Mouse (Mus musculus) heart, embryonic 16.5 days (tissue): ENCODE data around the gene Sox5. TPM values are rescaled to one million over a fixed set of nuclear protein-coding genes. Genes with fewer than 3 reads are reported as not detected.
A peak's percentile ranks its signal among the peaks of the same experiment; 100 is the strongest.

Experiments
- ATAC-seq: fragments of 200-750 bp; cut with Nextera tagmentation; replicated peaks from 2 replicates; pipeline ENCODE4 v1.8.0; 2017; ENCODE audit warnings: moderate number of reproducible peaks; ENCODE audit not compliant: insufficient read depth, low FRiP score; ENCODE audit errors: extremely low read depth
- H3K27ac ChIP-seq: fragments of 300-500 bp; sonication (generic); 2 replicates; pipeline ENCODE4 v1.5.1; 2014; ENCODE audit warnings: mild to moderate bottlenecking, low read length, control low read depth, moderate library complexity
- H3K27me3 ChIP-seq: fragments of 300-500 bp; sonication (generic); 2 replicates; pipeline ENCODE4 v1.6.1; 2014; ENCODE audit warnings: low read length, mixed read lengths; ENCODE audit not compliant: control insufficient read depth, insufficient read depth
- H3K36me3 ChIP-seq: fragments of 300-500 bp; sonication (generic); 2 replicates; pipeline ENCODE4 v1.6.1; 2014; ENCODE audit not compliant: control insufficient read depth, insufficient read depth
- H3K4me1 ChIP-seq: fragments of 300-500 bp; sonication (generic); 2 replicates; pipeline ENCODE4 v1.6.1; 2014; ENCODE audit warnings: low read length, mixed read lengths; ENCODE audit not compliant: control insufficient read depth, insufficient read depth
- H3K4me2 ChIP-seq: fragments of 300-500 bp; sonication (generic); 2 replicates; pipeline ENCODE4 v1.6.1; 2014; ENCODE audit warnings: low read depth, mild to moderate bottlenecking, control low read depth, low read length
- H3K4me3 ChIP-seq: fragments of 300-500 bp; sonication (generic); 2 replicates; pipeline ENCODE4 v1.5.1; 2014; ENCODE audit warnings: mild to moderate bottlenecking, control low read depth, low read length
- H3K9ac ChIP-seq: fragments of 300-500 bp; sonication (generic); 2 replicates; pipeline ENCODE4 v1.6.1; 2014; ENCODE audit warnings: low read length, control low read depth
- H3K9me3 ChIP-seq: fragments of 300-500 bp; sonication (generic); replicated peaks from 2 replicates; pipeline ENCODE4 v1.6.1; 2016; ENCODE audit warnings: low read length; ENCODE audit not compliant: control insufficient read depth
- WGBS: fragments of 180-500 bp; shearing (Covaris S2); extraction: QIAGEN DNeasy Blood & Tissue Kit; methylation state at CpG from one replicate; pipeline ENCODE4 v1.1.7; 2014; 5-methylcytosine and 5-hydroxymethylcytosine counted together
- polyA plus RNA-seq: library from polyadenylated mRNA; unstranded; fragments of >200 nt; fragmentation: Nextera tagmentation; extraction: Ambion mirVana; gene quantifications from 2 replicates; pipeline ENCODE4 v1.2.1, GENCODE M21; 2015

The Sox5 gene
- polyA plus RNA-seq, 1 experiment from 2014 or later: 8.8 TPM

- no peak overlapping the region for H3K4me2 ChIP-seq
- H3K27me3 ChIP-seq: 0 out of 2 replicates have a peak, but pooled peaks cover 4% of the 10 kb centered on the region
- ATAC-seq: peak; percentile 43
- no peak overlapping the region for H3K4me3 ChIP-seq
- no peaks in the 10 kb centered on the region for H3K36me3 ChIP-seq
- 20% methylated on average over 5 of the region's 5 CpGs for WGBS
- no peak overlapping the region for H3K27ac ChIP-seq
- H3K9me3 ChIP-seq: no peaks in the 10 kb centered on the region
- H3K9ac ChIP-seq: no peak overlapping the region
- H3K4me1 ChIP-seq: peaks cover 2% of the 10 kb centered on the region; the same call in 1 of the 2 replicates
Observed at GRCm38 (mm10) chr6:143867029-143867428, 914.7 kb downstream of the Sox5 start.

- Histone ChIP-seq H3K9me3 (no peaks in the 10 kb centered on the region), H3K27me3 (0 out of 2 replicates have a peak, but pooled peaks cover 5% of the 10 kb centered on the region), H3K4me2 (no peak overlapping the region), H3K9ac (no peak overlapping the region), H3K4me1 (peaks cover 2% of the 10 kb centered on the region; the same call in 1 of the 2 replicates), H3K4me3 (no peak overlapping the region), H3K36me3 (no peaks in the 10 kb centered on the region), H3K27ac (no peak overlapping the region)
- no peak for ATAC-seq
- 40% methylated on average over 9 of the region's 9 CpGs for WGBS
Observed at GRCm38 (mm10) chr6:143866566-143866965, 915.2 kb downstream of the Sox5 start.

- no peak overlapping the region for H3K4me3 ChIP-seq
- no peak overlapping the region for H3K4me2 ChIP-seq
- no peak overlapping the region for H3K27ac ChIP-seq
- 51% methylated on average over 6 of the region's 6 CpGs for WGBS
- no peaks in the 10 kb centered on the region for H3K36me3 ChIP-seq
- peaks cover 2% of the 10 kb centered on the region; the same call in 1 of the 2 replicates for H3K4me1 ChIP-seq
- no peak for ATAC-seq
- H3K9ac ChIP-seq: no peak overlapping the region
- no peaks in the 10 kb centered on the region for H3K9me3 ChIP-seq
- H3K27me3 ChIP-seq: peaks cover 12% of the 10 kb centered on the region; the same call in 1 of the 2 replicates
Observed at GRCm38 (mm10) chr6:143862611-143863110, 919.1 kb downstream of the Sox5 start.

DNA sequence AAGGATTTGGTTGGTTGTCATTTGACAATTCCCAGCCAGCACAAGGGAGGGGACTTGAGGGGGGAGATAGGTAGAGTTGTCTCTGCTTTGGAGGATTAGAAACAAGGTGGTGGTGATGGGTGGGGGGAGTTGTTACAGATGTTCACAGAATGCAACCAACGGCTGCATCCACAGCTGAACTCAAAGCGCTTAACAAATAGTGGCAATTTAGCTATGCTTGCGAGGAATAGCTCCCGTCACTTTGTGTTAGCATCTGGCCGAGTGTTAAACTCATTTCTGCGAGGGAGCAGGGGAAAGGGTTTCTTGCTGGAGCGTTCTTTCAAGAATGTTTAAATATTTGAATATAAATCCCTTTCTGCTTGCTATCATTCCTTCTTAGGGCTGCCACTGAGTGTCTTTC is 921.7 kb downstream of the Sox5 start:
- no peak for ATAC-seq
- Histone ChIP-seq H3K27ac (no peak overlapping the region), H3K4me3 (no peak overlapping the region), H3K4me2 (no peak overlapping the region), H3K9me3 (no peaks in the 10 kb centered on the region), H3K36me3 (no peaks in the 10 kb centered on the region), H3K9ac (no peak overlapping the region), H3K27me3 (peaks cover 19% of the 10 kb centered on the region), H3K4me1 (0 out of 2 replicates have a peak, but pooled peaks cover 2% of the 10 kb centered on the region)
- WGBS: 83% methylated on average over 7 of the region's 7 CpGs

GRCm38 (mm10) chr6:143859535-143859934 is 922.2 kb downstream of the Sox5 start:
- Histone ChIP-seq H3K27me3 (peaks cover 19% of the 10 kb centered on the region), H3K27ac (no peak overlapping the region), H3K4me3 (no peak overlapping the region), H3K9me3 (no peaks in the 10 kb centered on the region), H3K4me2 (no peak overlapping the region), H3K36me3 (no peaks in the 10 kb centered on the region), H3K4me1 (0 out of 2 replicates have a peak, but pooled peaks cover under 1% of the 10 kb centered on the region), H3K9ac (no peak overlapping the region)
- 82% methylated on average over 15 of the region's 15 CpGs for WGBS
- ATAC-seq: no peak

DNA sequence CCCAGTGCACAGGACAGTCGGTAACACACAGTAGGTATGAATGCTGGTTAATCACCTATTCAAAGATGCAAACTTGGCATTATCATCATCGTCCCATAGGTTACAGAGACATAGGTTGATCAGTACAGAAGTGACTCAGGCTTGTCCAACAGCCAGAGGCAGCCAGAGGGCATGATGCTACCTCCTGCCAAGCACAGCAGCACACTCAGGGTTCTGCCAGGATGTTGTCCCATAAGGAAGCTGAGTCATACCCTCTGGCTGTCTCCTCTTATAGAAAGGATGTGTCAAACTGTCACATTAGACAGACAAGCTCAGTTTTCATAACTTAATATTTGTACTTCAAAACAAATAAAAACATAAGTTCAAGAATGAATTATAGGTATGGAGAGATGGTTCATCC is 923.2 kb downstream of the Sox5 start:
- H3K4me2 ChIP-seq: no peak overlapping the region
- WGBS: 82% methylated on average over 2 of the region's 2 CpGs
- no peaks in the 10 kb centered on the region for H3K4me1 ChIP-seq
- no peaks in the 10 kb centered on the region for H3K36me3 ChIP-seq
- H3K4me3 ChIP-seq: no peak overlapping the region
- no peak for ATAC-seq
- no peaks in the 10 kb centered on the region for H3K9me3 ChIP-seq
- no peak overlapping the region for H3K9ac ChIP-seq
- no peak overlapping the region for H3K27ac ChIP-seq
- H3K27me3 ChIP-seq: peaks cover 19% of the 10 kb centered on the region

DNA sequence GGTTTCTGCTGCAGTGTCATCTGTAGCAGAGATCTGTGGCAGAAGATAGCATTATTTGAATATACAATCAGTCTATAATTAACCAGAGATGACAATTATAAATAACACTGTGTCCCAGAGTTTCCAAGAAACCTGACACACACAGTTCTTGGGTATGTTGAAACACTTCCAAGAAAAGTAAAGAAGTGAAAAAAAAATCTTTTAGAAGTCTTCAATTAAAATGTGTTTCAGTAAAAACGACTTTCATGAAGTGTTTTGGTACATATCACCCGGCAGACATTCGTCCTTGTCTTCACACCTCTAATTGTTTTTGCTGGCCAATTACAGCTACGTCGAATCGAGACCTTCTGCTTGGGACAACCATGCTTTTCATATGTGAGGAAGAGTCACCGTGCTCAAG is 924.4 kb downstream of the Sox5 start:
- no peak for ATAC-seq
- Histone ChIP-seq H3K27me3 (peaks cover 19% of the 10 kb centered on the region), H3K9me3 (no peaks in the 10 kb centered on the region), H3K4me2 (no peak overlapping the region), H3K27ac (no peak overlapping the region), H3K4me1 (no peaks in the 10 kb centered on the region), H3K9ac (no peak overlapping the region), H3K36me3 (no peaks in the 10 kb centered on the region), H3K4me3 (no peak overlapping the region)
- WGBS: 73% methylated on average over 7 of the region's 7 CpGs

- Histone ChIP-seq H3K27ac (no peak overlapping the region), H3K4me2 (no peak overlapping the region), H3K9ac (no peak overlapping the region), H3K36me3 (no peaks in the 10 kb centered on the region), H3K4me1 (no peaks in the 10 kb centered on the region), H3K4me3 (no peak overlapping the region), H3K9me3 (no peaks in the 10 kb centered on the region), H3K27me3 (peaks cover 11% of the 10 kb centered on the region)
- no peak for ATAC-seq
- 25% methylated on average over 12 of the region's 12 CpGs for WGBS
Observed at GRCm38 (mm10) chr6:143855421-143855820, 926.4 kb downstream of the Sox5 start.

- Histone ChIP-seq H3K9me3 (no peaks in the 10 kb centered on the region), H3K9ac (no peak overlapping the region), H3K4me2 (no peak overlapping the region), H3K4me1 (no peaks in the 10 kb centered on the region), H3K4me3 (no peak overlapping the region), H3K27ac (no peak overlapping the region), H3K36me3 (no peaks in the 10 kb centered on the region), H3K27me3 (peaks cover 6% of the 10 kb centered on the region)
- no peak for ATAC-seq
- 85% methylated on average over 3 of the region's 3 CpGs for WGBS
Observed at GRCm38 (mm10) chr6:143854031-143854430, 927.7 kb downstream of the Sox5 start.
